Mouse (Mus musculus): ENCODE data around the gene Nos3.
"Not testable (repeated sequence)": the region's sequence is repeated elsewhere in the genome, so short reads cannot be mapped to it uniquely, and the experiment has no call there.

- TF ChIP-seq POLR2A (IDR thresholded peaks at IDR 0.05; ENCODE audit: borderline replicate concordance, extremely low read depth, insufficient read depth, insufficient read length, poor library complexity, severe bottlenecking); CTCF (IDR thresholded peaks at IDR 0.05; ENCODE audit: borderline replicate concordance, extremely low read depth, insufficient read depth, insufficient read length): not testable (repeated sequence)
These were observed 31.6 kb downstream of the Nos3 start for GRCm38 (mm10) chr5:24396254-24396653.
